Mouse (Mus musculus) macrophage (primary cell): Measurements from ENCODE around the gene Fgf9. TPM values are rescaled to one million over a fixed set of nuclear protein-coding genes. Genes with fewer than 3 reads are reported as not detected.

Source experiments
- H3K27ac ChIP-seq: fragments of 350-480 bp; formaldehyde crosslinking; 2 replicates; pipeline ENCODE4 v1.9.0; 2021
- H3K36me3 ChIP-seq: fragments of 350-480 bp; formaldehyde crosslinking; 2 replicates; pipeline ENCODE4 v1.9.0; 2021; ENCODE audit errors: inconsistent target
- H3K4me3 ChIP-seq: fragments of 350-480 bp; formaldehyde crosslinking; 2 replicates; pipeline ENCODE4 v1.9.0; 2021; ENCODE audit errors: inconsistent target
- H3K79me2 ChIP-seq: fragments of 350-480 bp; formaldehyde crosslinking; 2 replicates; pipeline ENCODE4 v1.9.0; 2021; ENCODE audit errors: inconsistent target
- WGBS: methylation state at CpG from one replicate; pipeline ENCODE4 v1.1.7; 2026; ENCODE audit warnings: inconsistent platforms; ENCODE audit not compliant: missing documents; 5-methylcytosine and 5-hydroxymethylcytosine counted together
- polyA plus RNA-seq: library from polyadenylated mRNA; stranded (reverse); fragments of 250-400 nt; gene quantifications from 3 replicates; pipeline ENCODE4 v1.2.4, GENCODE M21; 2018; ENCODE audit warnings: inconsistent platforms
- total RNA-seq, 78 experiments: library from RNA; depleted of rRNA; stranded (reverse); fragments of 250-400 nt; gene quantifications; 1 replicate in 9 of 78; 2 replicates in 24 of 78; 3 replicates in 43 of 78; 4 replicates in 2 of 78; pipeline ENCODE4 v1.2.4; 2018; ENCODE audit warnings: inconsistent platforms in 56 of 78

Fgf9 gene
- total RNA-seq (2018; cell fraction: chromatin; rRNA removed), result under 1 TPM in 4 of 26 experiments, not detected in 22; 0.33 to 0.80 (median 0.43) TPM
- under 1 TPM in 13 of 26 experiments, not detected in 13; 0.03 to 0.45 (median 0.10) TPM for total RNA-seq (2018; cell fraction: cytosol; rRNA removed)
- under 1 TPM in 7 of 26 experiments, not detected in 19; 0.11 to 0.60 (median 0.42) TPM for total RNA-seq (2018; cell fraction: nucleus; rRNA removed)
- 0.07 to 0.15 TPM in 2 of 3 replicates, not detected in the other for polyA plus RNA-seq

DNA sequence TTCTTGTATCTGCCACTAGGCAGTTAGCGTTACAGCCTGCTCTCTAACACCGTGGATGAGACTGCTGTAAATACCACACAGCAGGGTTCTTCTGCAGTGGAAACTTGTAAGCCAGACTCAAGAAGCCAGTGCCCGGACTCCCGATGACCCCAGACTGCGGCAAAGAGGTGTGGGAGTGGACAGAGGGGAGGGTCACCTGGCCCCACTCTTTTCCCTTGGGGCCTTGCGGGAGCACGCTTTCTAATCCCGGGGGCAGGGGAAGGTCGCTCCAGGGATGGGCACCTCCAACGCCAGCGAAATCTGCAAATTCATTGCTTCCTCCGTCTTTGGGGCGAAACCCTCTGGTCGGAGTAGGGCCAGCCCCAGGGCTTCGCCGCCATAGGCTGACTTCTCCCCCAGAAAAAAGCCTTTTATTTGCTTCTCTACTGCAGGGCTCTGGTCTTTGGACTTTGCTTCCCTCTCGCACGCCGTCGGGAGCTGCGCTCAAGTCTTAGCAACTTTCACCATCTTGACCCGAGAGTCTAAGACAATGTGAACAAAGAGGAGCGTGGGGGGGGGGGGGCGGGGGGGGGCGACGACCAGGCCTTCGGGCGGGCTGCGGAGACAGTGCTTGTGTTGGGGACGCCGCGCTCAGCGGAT lies at the start of gene Fgf9:
Gene Fgf9, plus strand, starts transcription at position 67 of the 639 bp plus-strand sequence.
- no peak within 1 kb of the TSS for H3K27ac ChIP-seq
- 3% methylated on average over 30 of the region's 33 CpGs for WGBS
- H3K79me2 ChIP-seq, result no peaks in the 10 kb centered on the region
- no peaks in the 10 kb centered on the region for H3K36me3 ChIP-seq
- H3K4me3 ChIP-seq, result peak within 1 kb of the TSS; percentile 10; the same call in 1 of the 2 replicates

DNA sequence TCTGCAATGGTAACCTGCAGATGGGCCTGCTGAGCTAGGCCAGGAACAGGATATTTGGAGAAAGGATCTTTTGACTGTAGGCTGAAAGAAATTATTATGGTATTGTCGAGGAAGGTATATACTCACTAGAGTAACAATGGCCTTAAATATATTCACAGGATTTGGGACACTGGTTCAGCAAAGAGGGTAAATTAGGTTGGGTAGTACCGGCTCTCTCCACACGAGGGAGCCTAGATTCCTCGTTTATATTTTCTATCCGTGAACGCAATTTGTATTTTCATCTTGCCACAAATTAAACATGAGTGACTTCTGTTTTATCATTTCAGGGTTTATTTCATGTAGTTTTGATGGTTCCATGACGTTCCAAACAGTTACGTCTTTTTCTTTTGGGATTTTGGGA lies 35.8 kb upstream of the Fgf9 start:
- Histone ChIP-seq H3K79me2 (no peaks in the 10 kb centered on the region), H3K36me3 (no peaks in the 10 kb centered on the region), H3K27ac (no peak overlapping the region), H3K4me3 (no peak overlapping the region)
- 10% methylated on average over 8 of the region's 8 CpGs for WGBS

DNA sequence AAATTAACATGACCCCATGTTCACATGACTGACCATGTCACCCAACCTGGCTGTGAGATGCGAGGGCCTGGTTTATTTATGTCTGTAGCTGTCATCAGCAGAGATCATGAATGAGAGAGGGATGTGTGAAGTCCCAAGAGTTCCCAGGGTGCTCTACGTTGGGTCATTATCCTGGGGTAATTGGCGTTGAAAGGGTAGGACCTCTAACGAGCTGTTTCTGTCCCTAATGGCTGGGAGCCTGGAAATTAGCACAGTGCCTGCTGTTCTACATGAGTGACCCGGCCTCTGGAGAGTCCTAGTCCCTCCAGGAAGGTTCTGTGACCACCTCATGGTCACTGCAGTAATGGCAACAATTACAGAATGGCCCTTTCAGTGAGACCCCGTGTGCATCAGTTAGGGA lies 34.2 kb upstream of the Fgf9 start:
- WGBS, result 65% methylated on average over 6 of the region's 6 CpGs
- no peak overlapping the region for H3K27ac ChIP-seq
- H3K4me3 ChIP-seq, result no peak overlapping the region
- H3K79me2 ChIP-seq, result no peaks in the 10 kb centered on the region
- H3K36me3 ChIP-seq, result no peaks in the 10 kb centered on the region

DNA sequence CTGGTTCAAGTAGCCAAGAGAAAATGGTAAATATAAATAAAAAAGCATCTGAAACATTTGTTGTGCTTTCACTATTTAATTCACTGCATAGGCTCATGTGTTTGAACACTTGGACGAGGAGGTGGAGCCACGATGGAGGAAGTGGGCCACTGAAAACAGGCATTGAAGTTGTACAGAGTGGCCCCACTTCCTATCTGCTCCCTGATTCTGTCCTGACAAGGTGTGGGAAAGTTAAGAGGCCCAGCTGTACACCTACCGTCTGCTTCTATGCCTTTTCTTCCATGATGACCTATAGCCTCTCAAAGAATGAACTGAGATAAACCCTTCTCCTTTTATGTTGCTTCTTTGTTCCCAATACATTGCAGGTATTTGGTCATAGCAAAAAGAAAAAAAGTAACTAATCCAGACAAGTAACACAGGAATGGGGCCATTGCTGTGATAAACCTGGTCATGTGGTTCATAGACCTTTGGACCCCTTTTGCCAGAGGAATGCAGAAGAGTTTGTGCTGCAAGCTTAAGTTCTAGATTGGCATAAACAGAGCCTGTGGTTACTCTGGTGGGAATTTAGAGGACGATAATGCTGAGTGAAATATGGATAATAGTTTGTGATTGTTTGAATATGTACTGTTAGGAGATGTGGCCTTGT lies 23.6 kb upstream of the Fgf9 start:
- Histone ChIP-seq H3K4me3 (no peak overlapping the region), H3K79me2 (no peaks in the 10 kb centered on the region), H3K27ac (no peak overlapping the region), H3K36me3 (no peaks in the 10 kb centered on the region)
- WGBS, result 69% methylated on average over 4 of the region's 4 CpGs

DNA sequence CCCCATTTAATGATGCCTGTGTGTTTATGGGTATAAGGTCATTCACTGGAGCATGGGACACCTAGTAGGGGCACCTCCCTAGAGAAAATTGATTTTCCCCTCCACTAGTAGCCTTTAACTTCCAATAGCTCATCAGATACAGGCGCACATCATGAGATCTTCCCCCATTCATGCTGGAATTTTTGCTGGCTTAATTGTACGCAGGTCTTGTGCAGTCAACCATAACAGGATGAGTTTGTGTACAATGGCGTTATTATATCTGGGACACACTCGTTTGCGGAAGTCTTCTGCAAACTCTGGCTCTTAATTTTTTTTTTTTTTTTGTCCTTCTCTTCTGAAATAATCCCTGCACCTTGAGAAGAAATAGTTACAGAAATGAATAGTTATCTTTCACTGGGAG lies 19.7 kb upstream of the Fgf9 start:
- Histone ChIP-seq H3K27ac (no peak overlapping the region), H3K4me3 (no peak overlapping the region), H3K79me2 (no peaks in the 10 kb centered on the region), H3K36me3 (no peaks in the 10 kb centered on the region)
- WGBS, result 88% methylated on average over 5 of the region's 5 CpGs

DNA sequence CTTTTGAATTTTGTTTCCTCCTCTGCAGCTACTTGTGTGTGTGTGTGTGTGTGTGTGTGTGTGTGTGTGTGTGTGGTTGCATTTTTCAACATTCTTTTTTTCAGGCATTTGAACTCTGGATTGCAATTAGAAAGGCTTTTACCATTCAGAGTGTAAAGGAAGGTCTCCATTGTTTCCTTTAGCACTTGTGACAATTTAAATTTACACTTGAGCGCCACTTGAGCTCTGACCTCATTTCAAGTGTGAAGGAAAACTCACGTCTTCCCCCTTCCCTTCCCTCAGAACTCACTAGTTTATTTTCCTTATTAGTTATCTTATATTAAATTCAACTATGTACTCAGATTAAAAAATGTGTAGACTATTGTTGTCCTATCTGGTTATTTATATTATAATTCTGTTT lies 2.8 kb upstream of the Fgf9 start:
- Histone ChIP-seq H3K36me3 (no peaks in the 10 kb centered on the region), H3K27ac (no peak overlapping the region), H3K4me3 (no peak overlapping the region), H3K79me2 (no peaks in the 10 kb centered on the region)
- 77% methylated on average over 2 of the region's 2 CpGs for WGBS

DNA sequence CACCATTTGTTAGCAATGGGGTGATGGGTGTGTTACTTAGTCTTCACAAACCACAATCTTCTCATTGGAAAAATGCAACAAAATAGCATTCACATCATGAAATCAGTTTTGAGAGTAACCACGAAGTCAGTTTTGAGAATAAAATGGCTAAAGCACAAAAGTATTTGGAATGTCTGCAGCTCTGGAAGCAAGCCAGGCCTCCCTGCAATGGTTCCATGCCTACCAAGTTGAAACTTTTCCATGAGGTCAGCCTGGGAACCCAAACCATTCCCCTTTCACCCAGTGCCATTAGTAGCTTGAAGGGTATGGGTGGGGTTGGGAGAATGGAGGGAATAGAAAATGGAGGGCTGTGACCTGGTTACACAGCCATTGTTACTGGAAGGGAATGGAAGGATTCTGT lies 1.7 kb upstream of the Fgf9 start:
- no peaks in the 10 kb centered on the region for H3K36me3 ChIP-seq
- H3K79me2 ChIP-seq, result no peaks in the 10 kb centered on the region
- 67% methylated on average over 1 of the region's 1 CpGs for WGBS
- no peak overlapping the region for H3K27ac ChIP-seq
- H3K4me3 ChIP-seq, result no peak overlapping the region

DNA sequence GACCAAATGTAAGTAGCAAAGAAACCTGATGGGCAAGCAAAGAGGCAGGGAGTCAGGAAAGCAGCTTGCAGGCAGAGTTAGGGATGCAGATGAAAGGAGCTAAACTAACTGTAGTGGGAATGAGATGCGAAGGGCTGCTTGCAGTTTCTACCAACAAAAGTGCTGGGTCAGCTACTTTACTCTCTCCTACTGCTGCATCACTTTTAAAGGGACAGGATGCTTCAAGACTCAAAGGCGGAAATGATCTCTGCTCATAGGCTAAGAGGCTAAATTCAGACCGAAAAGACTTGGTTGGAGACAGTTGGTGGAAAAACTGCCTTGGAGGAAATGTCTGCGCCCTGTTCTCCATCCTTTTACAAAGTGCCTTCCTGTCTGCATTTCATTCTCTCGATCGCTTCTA lies 420 bp upstream of the Fgf9 start:
- Histone ChIP-seq H3K36me3 (no peaks in the 10 kb centered on the region), H3K4me3 (no peak overlapping the region), H3K27ac (no peak overlapping the region), H3K79me2 (no peaks in the 10 kb centered on the region)
- WGBS, result 2% methylated on average over 6 of the region's 6 CpGs

DNA sequence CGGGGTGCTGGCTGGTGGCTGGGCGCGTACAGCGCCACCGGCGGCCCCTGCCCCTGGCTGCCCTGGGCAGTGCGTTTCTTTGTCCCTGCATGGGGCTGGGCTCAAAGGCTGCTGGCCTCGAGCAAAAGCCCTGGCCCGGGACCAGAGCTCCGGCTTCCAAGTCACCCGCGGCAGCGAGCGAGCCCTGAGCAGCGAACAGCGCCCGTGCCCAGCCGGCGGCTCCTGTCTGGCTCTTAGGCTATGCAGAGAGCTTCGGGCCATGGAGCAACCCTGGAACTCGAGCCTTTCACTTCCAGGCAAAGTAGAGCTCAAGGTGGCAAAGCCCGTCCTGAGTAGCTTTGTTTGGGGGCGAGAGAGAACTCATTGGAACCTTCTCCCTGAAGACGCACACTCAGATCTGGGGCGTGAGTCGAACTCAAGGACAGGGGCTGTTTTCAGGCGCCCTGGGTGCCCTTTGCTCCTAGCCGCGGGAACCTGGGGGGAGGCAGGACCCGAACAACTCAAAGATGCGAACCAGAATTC lies 834 bp downstream of the Fgf9 start:
- no peaks in the 10 kb centered on the region for H3K79me2 ChIP-seq

DNA sequence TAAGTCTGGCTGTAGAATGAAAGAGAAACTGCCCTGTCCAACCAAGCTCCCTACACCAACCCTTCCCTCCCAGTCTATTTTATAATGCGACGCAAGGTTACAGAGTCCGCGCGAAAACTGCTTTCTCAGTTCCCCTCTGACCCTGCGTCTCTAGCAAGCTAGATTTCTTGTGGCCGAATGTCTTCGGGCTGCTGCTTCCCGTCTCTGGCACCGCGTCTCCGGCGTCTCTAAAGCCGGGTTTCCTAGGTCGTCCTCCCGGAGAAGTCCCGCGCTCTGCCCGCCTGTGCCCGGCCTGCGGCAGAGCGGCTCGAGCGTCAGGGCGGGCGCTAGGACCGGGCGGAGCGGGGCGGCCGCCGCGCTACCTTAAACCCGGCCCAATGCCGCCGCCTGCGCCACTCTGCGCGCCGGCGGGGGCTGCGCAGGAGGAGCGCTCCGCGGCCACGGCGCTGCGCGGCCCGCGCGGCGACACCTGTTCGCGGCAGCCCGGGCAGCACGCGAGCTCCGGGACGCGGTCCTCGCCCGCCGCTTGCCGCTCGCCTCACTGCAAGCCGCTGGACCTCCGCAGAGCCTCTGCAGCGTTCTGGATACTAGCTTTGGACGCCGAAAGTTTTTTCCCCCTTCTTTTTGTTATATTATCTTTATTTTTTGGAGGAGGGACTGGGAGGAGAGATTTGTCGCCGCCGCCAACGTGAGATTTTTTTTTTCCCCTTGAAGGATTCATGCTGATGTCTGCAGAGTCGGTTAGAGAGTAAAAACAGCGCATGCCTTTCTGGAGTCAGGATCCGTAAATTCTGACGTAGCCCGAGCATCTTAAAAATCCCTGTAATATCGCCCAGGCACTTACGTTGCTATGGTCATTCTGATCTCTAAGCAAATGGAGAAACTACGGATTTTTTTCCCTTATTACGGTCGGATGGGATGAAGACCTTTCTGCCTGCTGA lies 1.8 kb downstream of the Fgf9 start:
- under 1% methylated on average over 78 of the region's 85 CpGs for WGBS
- H3K36me3 ChIP-seq, result no peaks in the 10 kb centered on the region
- H3K79me2 ChIP-seq, result no peaks in the 10 kb centered on the region
- H3K27ac ChIP-seq, result no peak overlapping the region
- H3K4me3 ChIP-seq, result peak overlapping the region; percentile 10; the same call in 1 of the 2 replicates

More for the DNA sequence above, 834 bp downstream of the Fgf9 start:
- no peaks in the 10 kb centered on the region for H3K36me3 ChIP-seq
- no peak overlapping the region for H3K27ac ChIP-seq
- H3K4me3 ChIP-seq, result peak overlapping the region; percentile 10; the same call in 1 of the 2 replicates
- 3% methylated on average over 31 of the region's 31 CpGs for WGBS

DNA sequence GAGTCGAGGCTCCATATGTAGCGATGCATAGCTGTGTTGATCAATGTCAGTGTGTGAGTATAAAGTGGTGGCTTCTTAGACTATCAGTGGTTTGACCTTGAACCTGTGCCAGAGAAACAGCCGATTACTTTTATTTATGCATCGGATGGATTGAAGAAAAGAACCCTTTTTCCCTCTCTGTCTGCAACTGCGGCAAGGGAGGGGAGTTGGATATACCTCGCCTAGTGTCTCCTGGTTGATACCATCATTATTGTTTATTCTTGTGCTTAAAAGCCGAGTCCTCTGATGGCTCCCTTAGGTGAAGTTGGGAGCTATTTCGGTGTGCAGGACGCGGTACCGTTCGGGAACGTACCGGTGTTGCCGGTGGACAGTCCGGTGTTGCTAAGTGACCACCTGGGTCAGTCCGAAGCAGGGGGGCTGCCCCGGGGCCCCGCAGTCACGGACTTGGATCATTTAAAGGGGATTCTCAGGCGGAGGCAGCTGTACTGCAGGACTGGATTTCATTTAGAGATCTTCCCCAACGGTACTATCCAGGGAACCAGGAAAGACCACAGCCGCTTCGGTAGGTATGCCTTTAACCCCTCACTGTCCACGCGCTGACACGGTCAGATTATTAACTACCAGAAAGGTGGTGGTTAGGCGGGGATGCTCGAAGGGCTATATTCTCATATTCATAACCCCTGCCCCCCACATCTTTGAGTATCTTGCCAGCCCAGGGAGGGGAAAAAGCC lies 2.6 kb downstream of the Fgf9 start:
- no peak overlapping the region for H3K27ac ChIP-seq
- H3K36me3 ChIP-seq, result no peaks in the 10 kb centered on the region
- H3K4me3 ChIP-seq, result no peak overlapping the region
- 4% methylated on average over 29 of the region's 29 CpGs for WGBS
- no peaks in the 10 kb centered on the region for H3K79me2 ChIP-seq

DNA sequence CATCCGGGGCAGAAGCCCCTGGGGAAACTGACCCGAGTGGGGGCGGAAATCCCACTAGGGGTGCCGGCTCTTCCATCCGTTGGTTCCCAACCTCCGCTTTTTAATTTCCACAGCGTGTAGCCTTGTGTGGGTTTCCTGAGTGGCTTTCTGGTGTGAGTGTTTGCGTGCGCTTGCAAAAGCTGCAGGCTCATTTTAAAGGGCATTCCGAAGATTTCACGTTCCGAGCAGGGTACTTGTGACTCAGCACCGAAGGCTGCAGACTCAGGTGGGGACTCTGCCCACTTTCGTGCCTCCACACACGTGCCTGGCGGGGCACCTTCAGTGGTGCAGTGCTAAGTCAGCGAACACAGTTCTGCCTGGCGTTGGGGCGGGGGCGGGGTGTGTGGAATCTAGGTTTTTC lies 3.6 kb downstream of the Fgf9 start:
- no peaks in the 10 kb centered on the region for H3K79me2 ChIP-seq
- H3K36me3 ChIP-seq, result no peaks in the 10 kb centered on the region
- WGBS, result 2% methylated on average over 20 of the region's 20 CpGs
- H3K27ac ChIP-seq, result no peak overlapping the region
- H3K4me3 ChIP-seq, result no peak overlapping the region

DNA sequence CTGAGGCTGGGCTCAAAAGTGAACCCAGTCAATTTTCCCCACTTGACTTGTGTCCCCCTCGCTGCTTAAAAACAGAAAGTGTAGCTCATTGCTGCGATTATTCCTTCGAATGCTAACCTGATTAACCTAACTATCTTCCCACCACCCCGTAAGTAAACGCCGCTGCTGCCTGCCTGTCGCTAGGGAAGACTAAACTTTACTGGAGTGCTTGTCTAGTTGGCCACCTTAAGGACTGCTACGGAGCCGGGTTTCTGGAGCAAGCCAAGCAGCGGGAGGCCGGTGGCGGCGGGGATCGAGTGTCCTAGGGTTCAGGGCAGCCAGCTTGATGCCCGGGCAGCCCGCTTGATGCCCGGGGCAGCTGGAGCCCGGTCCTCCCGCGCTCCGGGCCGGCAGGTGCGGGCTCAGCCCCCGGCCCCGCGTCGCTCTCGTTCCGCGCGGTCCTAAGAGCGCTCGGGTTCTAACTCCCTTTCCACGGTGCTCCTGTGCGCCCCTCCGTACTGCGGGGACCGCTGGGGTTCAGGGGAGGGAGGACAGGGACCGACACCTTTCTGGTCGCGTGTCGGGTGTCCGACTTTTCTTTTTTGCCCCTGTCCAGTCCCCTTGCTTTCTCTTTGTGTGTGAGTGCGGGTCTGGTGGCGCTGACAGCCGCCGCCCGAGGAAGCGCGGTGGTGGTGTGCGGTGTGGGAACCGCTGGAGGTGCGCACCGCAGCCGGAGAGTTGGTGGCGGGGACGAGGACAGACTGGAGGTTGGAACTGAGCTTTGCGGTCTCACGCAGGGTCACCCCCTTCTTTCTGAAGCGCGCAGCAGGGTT lies 4.5 kb downstream of the Fgf9 start:
- H3K27ac ChIP-seq, result no peak overlapping the region
- H3K79me2 ChIP-seq, result no peaks in the 10 kb centered on the region
- no peak overlapping the region for H3K4me3 ChIP-seq
- WGBS, result 2% methylated on average over 57 of the region's 61 CpGs
- H3K36me3 ChIP-seq, result no peaks in the 10 kb centered on the region
